Comparison of ENCODE assay signal across 23 mouse cellular contexts in the genomic region with DNA sequence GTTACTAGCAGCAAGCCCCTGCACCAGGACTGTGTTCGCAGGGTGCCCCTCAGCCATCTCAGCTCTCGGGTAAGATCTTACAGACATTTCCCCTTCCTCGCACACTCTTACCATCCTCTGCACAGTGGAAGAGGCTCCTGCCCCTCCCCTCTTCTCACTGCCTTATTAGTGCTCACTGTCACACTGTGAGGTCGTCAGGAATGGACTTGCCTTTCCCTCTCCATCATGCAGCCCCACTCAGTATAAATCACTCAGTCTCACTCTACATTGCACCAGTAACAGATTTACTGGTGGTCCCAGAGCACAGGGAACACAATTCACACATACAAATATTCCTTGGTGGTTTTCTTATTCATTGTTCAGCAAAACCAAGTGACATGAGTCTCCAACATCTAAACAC.
"Had no signal": no experiment of that assay in that cellular context is flagged by ENCODE, and none has a peak within 500 bp of the region (broad histone marks: within the 10 kb centered on the region; RNA-seq: fewer than 3 reads in every experiment).

No protein-coding gene starts in this region.

- H3K4me3 ChIP-seq: intestine, embryonic 15.5 days; kidney, embryonic 15.5 days; limb, embryonic 10.5 days; limb, embryonic 13.5 days; liver, embryonic 13.5 days; neural tube, embryonic 12.5 days; neural tube, embryonic 15.5 days; stomach, embryonic 15.5 days had no signal

- DNase-seq: kidney, adult 11 months; kidney, adult 8-10 months; kidney, postnatal 10 days; kidney, postnatal 36 days; layer of hippocampus, adult 9-11 months; liver; liver, embryonic 13.5 days; lung, adult 2 months; lung, postnatal 14 days; lung, postnatal 4 days; retina, postnatal 1 day; right cerebral cortex, postnatal 25 days; spleen, adult 18-20 months; thymus, adult 2 months; thymus, postnatal 14 days; thymus, postnatal 4 days had no signal

- H3K9me3 ChIP-seq: intestine, embryonic 15.5 days; kidney, embryonic 15.5 days; limb, embryonic 10.5 days; limb, embryonic 13.5 days; liver, embryonic 13.5 days; neural tube, embryonic 12.5 days; neural tube, embryonic 15.5 days; stomach, embryonic 15.5 days had no signal

- H3K27ac ChIP-seq: intestine, embryonic 15.5 days; kidney, embryonic 15.5 days; limb, embryonic 10.5 days; limb, embryonic 13.5 days; liver, embryonic 13.5 days; neural tube, embryonic 12.5 days; neural tube, embryonic 15.5 days; stomach, embryonic 15.5 days had no signal

- ATAC-seq: intestine, embryonic 15.5 days had no signal

- H3K36me3 ChIP-seq: intestine, embryonic 15.5 days; kidney, embryonic 15.5 days; limb, embryonic 10.5 days; limb, embryonic 13.5 days; liver, embryonic 13.5 days; neural tube, embryonic 12.5 days; neural tube, embryonic 15.5 days; stomach, embryonic 15.5 days had no signal

- H3K4me2 ChIP-seq: intestine, embryonic 15.5 days; kidney, embryonic 15.5 days; limb, embryonic 13.5 days; liver, embryonic 13.5 days; neural tube, embryonic 12.5 days; neural tube, embryonic 15.5 days; stomach, embryonic 15.5 days had no signal

- H3K9ac ChIP-seq: intestine, embryonic 15.5 days; kidney, embryonic 15.5 days; limb, embryonic 13.5 days; liver, embryonic 13.5 days; neural tube, embryonic 12.5 days; neural tube, embryonic 15.5 days; stomach, embryonic 15.5 days had no signal

- H3K27me3 ChIP-seq: intestine, embryonic 15.5 days; kidney, embryonic 15.5 days; limb, embryonic 13.5 days; liver, embryonic 13.5 days; neural tube, embryonic 12.5 days; neural tube, embryonic 15.5 days; stomach, embryonic 15.5 days had no signal

- H3K4me1 ChIP-seq: liver, embryonic 13.5 days had no signal
